Mouse (Mus musculus): Measurements from ENCODE around the gene Mkks. TPM values are rescaled to one million over a fixed set of nuclear protein-coding genes. Genes with fewer than 3 reads are reported as not detected.

Mkks gene
- polyA plus RNA-seq, 1 experiment from 2014 or later: 20.2 TPM

- no peak for ATAC-seq (ENCODE audit: insufficient number of reproducible peaks, insufficient read depth, low FRiP score, low read depth)
- 38% methylated on average over 3 of the region's 3 CpGs for WGBS
- no peak overlapping the region for H3K27ac ChIP-seq (replicated peaks in 1 of 2; ENCODE audit: control insufficient read depth in 1 of 2, insufficient read depth in 1 of 2, low read depth in 2 of 2, low read length in 2 of 2)
These were observed 23.2 kb upstream of the Mkks start for GRCm38 (mm10) chr2:136914334-136914902.

GRCm38 (mm10) chr2:136913021-136913420 lies 21.8 kb upstream of the Mkks start:
- H3K27ac ChIP-seq (replicated peaks in 1 of 2; ENCODE audit: control insufficient read depth in 1 of 2, insufficient read depth in 1 of 2, low read depth in 2 of 2, low read length in 2 of 2): peak overlapping the region in 1 of 2 experiments; percentile 4; a peak in 1 of 4 replicates
- 86% methylated on average over 3 of the region's 3 CpGs for WGBS
- H3K4me2 ChIP-seq (ENCODE audit: low read length): no peak overlapping the region
- H3K9me3 ChIP-seq (ENCODE audit: control insufficient read depth, low read length): no peaks in the 10 kb centered on the region
- H3K4me1 ChIP-seq (ENCODE audit: control insufficient read depth in 2 of 2, insufficient read depth in 2 of 2, low read length in 2 of 2): peaks cover 0 to 3% of the 10 kb centered on the region in 2 experiments; a peak in 1 of 4 replicates
- no peak overlapping the region for H3K4me3 ChIP-seq (ENCODE audit: control insufficient read depth in 1 of 2, insufficient read depth in 1 of 2, low read depth in 1 of 2, low read length in 2 of 2)
- H3K27me3 ChIP-seq (ENCODE audit: control insufficient read depth, insufficient read depth, low read length): no peaks in the 10 kb centered on the region
- no peak for ATAC-seq (ENCODE audit: insufficient number of reproducible peaks, insufficient read depth, low FRiP score, low read depth)
- H3K36me3 ChIP-seq (ENCODE audit: control insufficient read depth, insufficient read depth, low read length): no peaks in the 10 kb centered on the region
- no peak overlapping the region for H3K9ac ChIP-seq (ENCODE audit: low read length)

More at GRCm38 (mm10) chr2:136914334-136914902, 23.2 kb upstream of the Mkks start:
- no peak overlapping the region for H3K9ac ChIP-seq (ENCODE audit: low read length)
- no peaks in the 10 kb centered on the region for H3K9me3 ChIP-seq (ENCODE audit: control insufficient read depth, low read length)
- no peaks in the 10 kb centered on the region for H3K27me3 ChIP-seq (ENCODE audit: control insufficient read depth, insufficient read depth, low read length)
- H3K4me2 ChIP-seq (ENCODE audit: low read length): no peak overlapping the region
- H3K36me3 ChIP-seq (ENCODE audit: control insufficient read depth, insufficient read depth, low read length): no peaks in the 10 kb centered on the region
- H3K4me3 ChIP-seq (ENCODE audit: control insufficient read depth in 1 of 2, insufficient read depth in 1 of 2, low read depth in 1 of 2, low read length in 2 of 2): no peak overlapping the region
- peaks cover 0 to 3% of the 10 kb centered on the region in 2 experiments; a peak in 1 of 4 replicates for H3K4me1 ChIP-seq (ENCODE audit: control insufficient read depth in 2 of 2, insufficient read depth in 2 of 2, low read length in 2 of 2)

GRCm38 (mm10) chr2:136911958-136912411 lies 20.8 kb upstream of the Mkks start:
- 62% methylated on average over 4 of the region's 4 CpGs for WGBS
- H3K4me3 ChIP-seq (ENCODE audit: control insufficient read depth in 1 of 2, insufficient read depth in 1 of 2, low read depth in 1 of 2, low read length in 2 of 2): no peak overlapping the region
- ATAC-seq (ENCODE audit: insufficient number of reproducible peaks, insufficient read depth, low FRiP score, low read depth): no peak
- no peaks in the 10 kb centered on the region for H3K9me3 ChIP-seq (ENCODE audit: control insufficient read depth, low read length)
- H3K4me2 ChIP-seq (ENCODE audit: low read length): no peak overlapping the region
- H3K36me3 ChIP-seq (ENCODE audit: control insufficient read depth, insufficient read depth, low read length): no peaks in the 10 kb centered on the region
- H3K27me3 ChIP-seq (ENCODE audit: control insufficient read depth, insufficient read depth, low read length): no peaks in the 10 kb centered on the region
- H3K4me1 ChIP-seq (ENCODE audit: control insufficient read depth in 2 of 2, insufficient read depth in 2 of 2, low read length in 2 of 2): peaks cover 0 to 3% of the 10 kb centered on the region in 2 experiments; a peak in 1 of 4 replicates
- no peak overlapping the region; a peak in 2 of 4 replicates for H3K27ac ChIP-seq (replicated peaks in 1 of 2; ENCODE audit: control insufficient read depth in 1 of 2, insufficient read depth in 1 of 2, low read depth in 2 of 2, low read length in 2 of 2)
- no peak overlapping the region for H3K9ac ChIP-seq (ENCODE audit: low read length)

- Histone ChIP-seq H3K4me3 (ENCODE audit: control insufficient read depth in 1 of 2, insufficient read depth in 1 of 2, low read depth in 1 of 2, low read length in 2 of 2) (no peak overlapping the region), H3K36me3 (ENCODE audit: control insufficient read depth, insufficient read depth, low read length) (0 out of 2 replicates have a peak, but pooled peaks cover 9% of the 10 kb centered on the region), H3K9me3 (ENCODE audit: control insufficient read depth, low read length) (no peaks in the 10 kb centered on the region), H3K27me3 (ENCODE audit: control insufficient read depth, insufficient read depth, low read length) (no peaks in the 10 kb centered on the region), H3K27ac (replicated peaks in 1 of 2; ENCODE audit: control insufficient read depth in 1 of 2, insufficient read depth in 1 of 2, low read depth in 2 of 2, low read length in 2 of 2) (no peak overlapping the region), H3K4me1 (ENCODE audit: control insufficient read depth in 2 of 2, insufficient read depth in 2 of 2, low read length in 2 of 2) (peaks cover 0 to 3% of the 10 kb centered on the region in 2 experiments; a peak in 1 of 4 replicates), H3K4me2 (ENCODE audit: low read length) (no peak overlapping the region), H3K9ac (ENCODE audit: low read length) (no peak overlapping the region)
- no peak for ATAC-seq (ENCODE audit: insufficient number of reproducible peaks, insufficient read depth, low FRiP score, low read depth)
- 53% methylated on average over 2 of the region's 2 CpGs for WGBS
These were observed 18.1 kb upstream of the Mkks start for GRCm38 (mm10) chr2:136909298-136909697.

GRCm38 (mm10) chr2:136908596-136908995 lies 17.4 kb upstream of the Mkks start:
- H3K4me3 ChIP-seq (ENCODE audit: control insufficient read depth in 1 of 2, insufficient read depth in 1 of 2, low read depth in 1 of 2, low read length in 2 of 2): no peak overlapping the region
- H3K36me3 ChIP-seq (ENCODE audit: control insufficient read depth, insufficient read depth, low read length): 0 out of 2 replicates have a peak, but pooled peaks cover 9% of the 10 kb centered on the region
- H3K9me3 ChIP-seq (ENCODE audit: control insufficient read depth, low read length): no peaks in the 10 kb centered on the region
- peaks cover 0 to 3% of the 10 kb centered on the region in 2 experiments; a peak in 1 of 4 replicates for H3K4me1 ChIP-seq (ENCODE audit: control insufficient read depth in 2 of 2, insufficient read depth in 2 of 2, low read length in 2 of 2)
- no peaks in the 10 kb centered on the region for H3K27me3 ChIP-seq (ENCODE audit: control insufficient read depth, insufficient read depth, low read length)
- no peak overlapping the region for H3K4me2 ChIP-seq (ENCODE audit: low read length)
- ATAC-seq (ENCODE audit: insufficient number of reproducible peaks, insufficient read depth, low FRiP score, low read depth): no peak
- no peak overlapping the region for H3K27ac ChIP-seq (replicated peaks in 1 of 2; ENCODE audit: control insufficient read depth in 1 of 2, insufficient read depth in 1 of 2, low read depth in 2 of 2, low read length in 2 of 2)
- no peak overlapping the region for H3K9ac ChIP-seq (ENCODE audit: low read length)
- WGBS: 84% methylated on average over 3 of the region's 3 CpGs

GRCm38 (mm10) chr2:136896131-136896530 lies 4.9 kb upstream of the Mkks start:
- Histone ChIP-seq H3K27ac (replicated peaks in 1 of 2; ENCODE audit: control insufficient read depth in 1 of 2, insufficient read depth in 1 of 2, low read depth in 2 of 2, low read length in 2 of 2) (no peak overlapping the region), H3K4me2 (ENCODE audit: low read length) (no peak overlapping the region), H3K4me3 (ENCODE audit: control insufficient read depth in 1 of 2, insufficient read depth in 1 of 2, low read depth in 1 of 2, low read length in 2 of 2) (no peak overlapping the region), H3K27me3 (ENCODE audit: control insufficient read depth, insufficient read depth, low read length) (no peaks in the 10 kb centered on the region), H3K4me1 (ENCODE audit: control insufficient read depth in 2 of 2, insufficient read depth in 2 of 2, low read length in 2 of 2) (no peaks in the 10 kb centered on the region), H3K36me3 (ENCODE audit: control insufficient read depth, insufficient read depth, low read length) (no peaks in the 10 kb centered on the region), H3K9me3 (ENCODE audit: control insufficient read depth, low read length) (no peaks in the 10 kb centered on the region), H3K9ac (ENCODE audit: low read length) (no peak overlapping the region)
- 80% methylated on average over 2 of the region's 2 CpGs for WGBS
- no peak for ATAC-seq (ENCODE audit: insufficient number of reproducible peaks, insufficient read depth, low FRiP score, low read depth)

- H3K4me1 ChIP-seq (ENCODE audit: control insufficient read depth in 2 of 2, insufficient read depth in 2 of 2, low read length in 2 of 2): peaks cover 0 to 5% of the 10 kb centered on the region in 2 experiments; a peak in 1 of 4 replicates
- H3K4me2 ChIP-seq (ENCODE audit: low read length): no peak overlapping the region
- H3K27ac ChIP-seq (replicated peaks in 1 of 2; ENCODE audit: control insufficient read depth in 1 of 2, insufficient read depth in 1 of 2, low read depth in 2 of 2, low read length in 2 of 2): no peak overlapping the region
- no peaks in the 10 kb centered on the region for H3K36me3 ChIP-seq (ENCODE audit: control insufficient read depth, insufficient read depth, low read length)
- WGBS: 79% methylated on average over 2 of the region's 2 CpGs
- H3K27me3 ChIP-seq (ENCODE audit: control insufficient read depth, insufficient read depth, low read length): no peaks in the 10 kb centered on the region
- no peak for ATAC-seq (ENCODE audit: insufficient number of reproducible peaks, insufficient read depth, low FRiP score, low read depth)
- no peaks in the 10 kb centered on the region for H3K9me3 ChIP-seq (ENCODE audit: control insufficient read depth, low read length)
- no peak overlapping the region for H3K9ac ChIP-seq (ENCODE audit: low read length)
- no peak overlapping the region for H3K4me3 ChIP-seq (ENCODE audit: control insufficient read depth in 1 of 2, insufficient read depth in 1 of 2, low read depth in 1 of 2, low read length in 2 of 2)
These were observed 3.3 kb upstream of the Mkks start for GRCm38 (mm10) chr2:136894494-136894893.
